Mouse (Mus musculus): ENCODE results near the gene Gm19410. TPM values are rescaled to one million over a fixed set of nuclear protein-coding genes. Genes with fewer than 3 reads are reported as not detected.

Gm19410 gene
- polyA plus RNA-seq (2012; rRNA removed), result not detected in 2 replicates

GRCm38 (mm10) chr8:35765499-35766193 is at the start of gene Gm19410:
Gene Gm19410 (plus strand): TSS chr8:35765790.
- peaks cover 11% of the 10 kb centered on the region; the same call in 1 of the 2 replicates for H3K27me3 ChIP-seq (ENCODE audit: control insufficient read depth, insufficient read depth, low read length)
- TF ChIP-seq POLR2A (IDR thresholded peaks at IDR 0.05; ENCODE audit: low read depth, low read length) (no peak), CTCF (IDR thresholded peaks at IDR 0.05; ENCODE audit: extremely low read depth, insufficient read length, insufficient replicate concordance, low read depth, low read length) (no peak)
- peak within 1 kb of the TSS; percentile 30 for H3K4me3 ChIP-seq (ENCODE audit: low read depth, low read length)
- H3K27ac ChIP-seq (ENCODE audit: insufficient read depth, low read depth, low read length), result no peak within 1 kb of the TSS
- peaks cover 6% of the 10 kb centered on the region for H3K4me1 ChIP-seq (ENCODE audit: control insufficient read depth, insufficient read depth, insufficient read length, low read length)
- 1% methylated on average over 35 of the region's 35 CpGs for WGBS
- H3K36me3 ChIP-seq (ENCODE audit: control insufficient read depth, insufficient read depth, low read length), result no peaks in the 10 kb centered on the region

GRCm38 (mm10) chr8:35730776-35731175 is 34.8 kb upstream of the Gm19410 start:
- WGBS, result 41% methylated on average over 3 of the region's 3 CpGs
- H3K4me1 ChIP-seq (ENCODE audit: control insufficient read depth, insufficient read depth, insufficient read length, low read length), result no peaks in the 10 kb centered on the region; the same call in 1 of the 2 replicates
- H3K27ac ChIP-seq (ENCODE audit: insufficient read depth, low read depth, low read length), result no peak overlapping the region
- TF ChIP-seq POLR2A (IDR thresholded peaks at IDR 0.05; ENCODE audit: low read depth, low read length), result no peak
- no peak for TF ChIP-seq CTCF (IDR thresholded peaks at IDR 0.05; ENCODE audit: extremely low read depth, insufficient read length, insufficient replicate concordance, low read depth, low read length)
- H3K27me3 ChIP-seq (ENCODE audit: control insufficient read depth, insufficient read depth, low read length), result no peaks in the 10 kb centered on the region
- H3K36me3 ChIP-seq (ENCODE audit: control insufficient read depth, insufficient read depth, low read length), result no peaks in the 10 kb centered on the region
- no peak overlapping the region for H3K4me3 ChIP-seq (ENCODE audit: low read depth, low read length)

GRCm38 (mm10) chr8:35735438-35735837 is 30.2 kb upstream of the Gm19410 start:
- Histone ChIP-seq H3K4me1 (ENCODE audit: control insufficient read depth, insufficient read depth, insufficient read length, low read length) (no peaks in the 10 kb centered on the region), H3K4me3 (ENCODE audit: low read depth, low read length) (no peak overlapping the region), H3K27ac (ENCODE audit: insufficient read depth, low read depth, low read length) (no peak overlapping the region), H3K36me3 (ENCODE audit: control insufficient read depth, insufficient read depth, low read length) (no peaks in the 10 kb centered on the region), H3K27me3 (ENCODE audit: control insufficient read depth, insufficient read depth, low read length) (no peaks in the 10 kb centered on the region)
- WGBS, result 52% methylated on average over 3 of the region's 3 CpGs
- TF ChIP-seq CTCF (IDR thresholded peaks at IDR 0.05; ENCODE audit: extremely low read depth, insufficient read length, insufficient replicate concordance, low read depth, low read length) (0 out of 2 replicates have a peak, but pooled peaks have one; percentile 14), POLR2A (IDR thresholded peaks at IDR 0.05; ENCODE audit: low read depth, low read length) (no peak)

- no peaks in the 10 kb centered on the region for H3K27me3 ChIP-seq (ENCODE audit: control insufficient read depth, insufficient read depth, low read length)
- WGBS, result 78% methylated on average over 5 of the region's 5 CpGs
- no peaks in the 10 kb centered on the region for H3K4me1 ChIP-seq (ENCODE audit: control insufficient read depth, insufficient read depth, insufficient read length, low read length)
- no peak overlapping the region for H3K4me3 ChIP-seq (ENCODE audit: low read depth, low read length)
- no peaks in the 10 kb centered on the region for H3K36me3 ChIP-seq (ENCODE audit: control insufficient read depth, insufficient read depth, low read length)
- no peak overlapping the region for H3K27ac ChIP-seq (ENCODE audit: insufficient read depth, low read depth, low read length)
- no peak for TF ChIP-seq POLR2A (IDR thresholded peaks at IDR 0.05; ENCODE audit: low read depth, low read length)
Observed at GRCm38 (mm10) chr8:35756202-35756601, 9.4 kb upstream of the Gm19410 start.

- no peak overlapping the region for H3K27ac ChIP-seq (ENCODE audit: insufficient read depth, low read depth, low read length)
- H3K27me3 ChIP-seq (ENCODE audit: control insufficient read depth, insufficient read depth, low read length), result peaks cover 11% of the 10 kb centered on the region; the same call in 1 of the 2 replicates
- H3K36me3 ChIP-seq (ENCODE audit: control insufficient read depth, insufficient read depth, low read length), result no peaks in the 10 kb centered on the region
- WGBS, result 7% methylated on average over 9 of the region's 9 CpGs
- H3K4me3 ChIP-seq (ENCODE audit: low read depth, low read length), result no peak overlapping the region
- no peak for TF ChIP-seq POLR2A (IDR thresholded peaks at IDR 0.05; ENCODE audit: low read depth, low read length)
- TF ChIP-seq CTCF (IDR thresholded peaks at IDR 0.05; ENCODE audit: extremely low read depth, insufficient read length, insufficient replicate concordance, low read depth, low read length), result no peak
- peaks cover 6% of the 10 kb centered on the region for H3K4me1 ChIP-seq (ENCODE audit: control insufficient read depth, insufficient read depth, insufficient read length, low read length)
Observed at GRCm38 (mm10) chr8:35765020-35765419, 570 bp upstream of the Gm19410 start.

GRCm38 (mm10) chr8:35773508-35773907 is 7.9 kb downstream of the Gm19410 start:
- TF ChIP-seq CTCF (IDR thresholded peaks at IDR 0.05; ENCODE audit: extremely low read depth, insufficient read length, insufficient replicate concordance, low read depth, low read length) (no peak), POLR2A (IDR thresholded peaks at IDR 0.05; ENCODE audit: low read depth, low read length) (no peak)
- H3K36me3 ChIP-seq (ENCODE audit: control insufficient read depth, insufficient read depth, low read length), result no peaks in the 10 kb centered on the region
- 52% methylated on average over 7 of the region's 7 CpGs for WGBS
- H3K4me3 ChIP-seq (ENCODE audit: low read depth, low read length), result no peak overlapping the region
- H3K27me3 ChIP-seq (ENCODE audit: control insufficient read depth, insufficient read depth, low read length), result no peaks in the 10 kb centered on the region
- H3K4me1 ChIP-seq (ENCODE audit: control insufficient read depth, insufficient read depth, insufficient read length, low read length), result no peaks in the 10 kb centered on the region
- no peak overlapping the region for H3K27ac ChIP-seq (ENCODE audit: insufficient read depth, low read depth, low read length)
